Mouse (Mus musculus): Measurements from ENCODE around the gene Ccdc18. TPM values are rescaled to one million over a fixed set of nuclear protein-coding genes. Genes with fewer than 3 reads are reported as not detected.
A peak's percentile ranks its signal among the peaks of the same experiment; 100 is the strongest.
"Not testable (repeated sequence)": the region's sequence is repeated elsewhere in the genome, so short reads cannot be mapped to it uniquely, and the experiment has no call there.

Gene Ccdc18
- polyA plus RNA-seq, 1 experiment from 2014 or later, result 13.6 TPM

GRCm38 (mm10) chr5:108226159-108226558 lies 93.5 kb downstream of the Ccdc18 start:
- no peaks in the 10 kb centered on the region for H3K9me3 ChIP-seq (ENCODE audit: control insufficient read depth, low read length)
- no peak overlapping the region for H3K9ac ChIP-seq (ENCODE audit: low read length)
- H3K36me3 ChIP-seq (ENCODE audit: control insufficient read depth, insufficient read depth, low read length), result no peaks in the 10 kb centered on the region
- H3K4me3 ChIP-seq (ENCODE audit: low read length), result no peak overlapping the region
- no peaks in the 10 kb centered on the region for H3K4me1 ChIP-seq (replicated peaks; ENCODE audit: control insufficient read depth, insufficient read depth, low read length)
- H3K27me3 ChIP-seq (ENCODE audit: control insufficient read depth, insufficient read depth, low read depth, low read length), result no peaks in the 10 kb centered on the region
- no peak overlapping the region for H3K27ac ChIP-seq (ENCODE audit: low read length)
- ATAC-seq (ENCODE audit: low read depth), result no peak
- no peak overlapping the region for H3K4me2 ChIP-seq (ENCODE audit: low read depth, low read length)

DNA sequence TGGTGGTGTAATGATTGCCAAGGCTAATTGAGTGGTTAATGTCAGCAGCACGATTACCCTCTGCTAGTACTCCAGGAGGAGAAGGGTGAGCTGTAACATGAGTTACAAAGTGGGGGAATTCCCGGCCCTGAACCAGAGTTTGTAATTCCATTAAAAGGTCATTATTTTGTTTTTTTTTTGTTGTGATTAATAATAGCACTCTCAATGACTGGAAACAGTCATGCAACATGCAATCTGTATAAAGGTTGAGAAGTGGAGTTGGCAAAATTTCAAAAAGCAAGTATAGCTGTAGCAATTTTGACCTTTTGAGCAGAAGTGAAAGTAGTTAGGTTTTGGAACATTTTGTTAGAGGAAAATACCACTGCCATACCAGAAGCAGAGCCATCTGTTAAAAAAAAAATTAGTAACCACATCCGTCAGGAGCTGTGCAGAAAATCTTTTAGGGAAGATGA lies 113.7 kb downstream of the Ccdc18 start:
- Histone ChIP-seq H3K9ac (ENCODE audit: low read length) (no peak overlapping the region), H3K4me1 (replicated peaks; ENCODE audit: control insufficient read depth, insufficient read depth, low read length) (no peaks in the 10 kb centered on the region), H3K4me2 (ENCODE audit: low read depth, low read length) (no peak overlapping the region), H3K9me3 (ENCODE audit: control insufficient read depth, low read length) (no peaks in the 10 kb centered on the region), H3K36me3 (ENCODE audit: control insufficient read depth, insufficient read depth, low read length) (no peaks in the 10 kb centered on the region), H3K4me3 (ENCODE audit: low read length) (no peak overlapping the region), H3K27me3 (ENCODE audit: control insufficient read depth, insufficient read depth, low read depth, low read length) (no peaks in the 10 kb centered on the region), H3K27ac (ENCODE audit: low read length) (no peak overlapping the region)
- no peak for ATAC-seq (ENCODE audit: low read depth)
- WGBS, result 37% methylated on average over 3 of the region's 3 CpGs

DNA sequence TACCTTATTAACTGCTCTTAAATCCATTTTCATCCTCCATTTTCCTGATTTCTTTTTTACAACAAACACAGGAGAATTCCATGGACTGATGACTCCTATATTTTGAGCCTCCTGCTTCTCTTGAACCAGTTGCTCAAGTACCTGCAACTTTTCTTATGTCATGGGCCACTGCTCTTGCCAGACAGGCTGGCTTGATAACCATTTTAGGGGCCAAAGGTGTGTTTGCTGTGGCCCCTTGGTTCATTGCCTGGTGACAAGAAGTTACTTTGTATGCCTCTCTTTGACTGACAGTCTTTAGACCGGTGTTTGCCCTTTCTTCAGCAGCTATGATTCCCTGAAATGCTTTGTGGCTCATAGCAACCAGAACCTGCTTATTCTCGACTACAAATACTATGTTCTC lies 117.4 kb downstream of the Ccdc18 start:
- Histone ChIP-seq H3K4me3 (ENCODE audit: low read length) (no peak overlapping the region), H3K4me1 (replicated peaks; ENCODE audit: control insufficient read depth, insufficient read depth, low read length) (no peaks in the 10 kb centered on the region), H3K9ac (ENCODE audit: low read length) (no peak overlapping the region), H3K9me3 (ENCODE audit: control insufficient read depth, low read length) (no peaks in the 10 kb centered on the region), H3K4me2 (ENCODE audit: low read depth, low read length) (no peak overlapping the region), H3K36me3 (ENCODE audit: control insufficient read depth, insufficient read depth, low read length) (no peaks in the 10 kb centered on the region), H3K27ac (ENCODE audit: low read length) (no peak overlapping the region), H3K27me3 (ENCODE audit: control insufficient read depth, insufficient read depth, low read depth, low read length) (no peaks in the 10 kb centered on the region)
- no peak for ATAC-seq (ENCODE audit: low read depth)
- 50% methylated on average over 2 of the region's 2 CpGs for WGBS

GRCm38 (mm10) chr5:108255259-108255658 lies 122.6 kb downstream of the Ccdc18 start:
- Histone ChIP-seq H3K4me2 (ENCODE audit: low read depth, low read length) (no peak overlapping the region), H3K4me1 (replicated peaks; ENCODE audit: control insufficient read depth, insufficient read depth, low read length) (no peaks in the 10 kb centered on the region), H3K36me3 (ENCODE audit: control insufficient read depth, insufficient read depth, low read length) (no peaks in the 10 kb centered on the region), H3K9me3 (ENCODE audit: control insufficient read depth, low read length) (no peaks in the 10 kb centered on the region), H3K9ac (ENCODE audit: low read length) (no peak overlapping the region), H3K4me3 (ENCODE audit: low read length) (no peak overlapping the region), H3K27me3 (ENCODE audit: control insufficient read depth, insufficient read depth, low read depth, low read length) (no peaks in the 10 kb centered on the region), H3K27ac (ENCODE audit: low read length) (no peak overlapping the region)
- ATAC-seq (ENCODE audit: low read depth), result no peak
- WGBS, result 77% methylated on average over 5 of the region's 5 CpGs

- Histone ChIP-seq H3K4me2 (ENCODE audit: low read depth, low read length) (no peak overlapping the region), H3K9ac (ENCODE audit: low read length) (no peak overlapping the region; the same call in 1 of the 2 replicates), H3K27me3 (ENCODE audit: control insufficient read depth, insufficient read depth, low read depth, low read length) (no peaks in the 10 kb centered on the region), H3K4me1 (replicated peaks; ENCODE audit: control insufficient read depth, insufficient read depth, low read length) (peaks cover under 1% of the 10 kb centered on the region; the same call in 1 of the 2 replicates), H3K4me3 (ENCODE audit: low read length) (no peak overlapping the region), H3K9me3 (ENCODE audit: control insufficient read depth, low read length) (no peaks in the 10 kb centered on the region), H3K27ac (ENCODE audit: low read length) (no peak overlapping the region), H3K36me3 (ENCODE audit: control insufficient read depth, insufficient read depth, low read length) (no peaks in the 10 kb centered on the region)
- WGBS, result 32% methylated on average over 4 of the region's 4 CpGs
- no peak for ATAC-seq (ENCODE audit: low read depth)
Measured at GRCm38 (mm10) chr5:108262722-108263121, 130.0 kb downstream of the Ccdc18 start.

- H3K9ac ChIP-seq (ENCODE audit: low read length); H3K4me1 ChIP-seq (replicated peaks; ENCODE audit: control insufficient read depth, insufficient read depth, low read length); ATAC-seq (ENCODE audit: low read depth); H3K27ac ChIP-seq (ENCODE audit: low read length); H3K4me3 ChIP-seq (ENCODE audit: low read length); H3K36me3 ChIP-seq (ENCODE audit: control insufficient read depth, insufficient read depth, low read length); H3K27me3 ChIP-seq (ENCODE audit: control insufficient read depth, insufficient read depth, low read depth, low read length); H3K4me2 ChIP-seq (ENCODE audit: low read depth, low read length); H3K9me3 ChIP-seq (ENCODE audit: control insufficient read depth, low read length): not testable (repeated sequence)
- 66% methylated on average over 1 of the region's 1 CpGs for WGBS
Measured at GRCm38 (mm10) chr5:108263785-108264184, 131.1 kb downstream of the Ccdc18 start.

DNA sequence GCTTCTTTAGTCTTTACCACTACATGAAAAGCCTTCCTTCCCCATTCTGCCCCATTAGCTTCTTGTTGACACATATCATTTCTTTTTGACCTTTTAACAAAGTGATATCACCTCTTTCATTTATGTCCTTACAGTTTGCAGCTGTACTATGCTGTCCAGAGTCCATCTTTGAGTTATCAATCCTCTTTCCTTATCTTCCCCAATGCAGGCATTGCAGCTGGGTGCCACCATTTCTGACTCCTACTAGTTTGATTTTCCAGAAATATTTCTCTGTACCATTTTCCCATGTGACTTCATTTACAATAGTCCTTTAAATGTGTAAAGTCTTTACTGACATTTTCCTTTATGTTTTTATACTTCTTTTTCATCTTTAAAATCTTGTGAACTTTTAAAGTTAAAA lies 134.3 kb downstream of the Ccdc18 start:
- H3K4me2 ChIP-seq (ENCODE audit: low read depth, low read length), result no peak overlapping the region
- no peak overlapping the region for H3K9ac ChIP-seq (ENCODE audit: low read length)
- H3K4me1 ChIP-seq (replicated peaks; ENCODE audit: control insufficient read depth, insufficient read depth, low read length), result peaks cover 16% of the 10 kb centered on the region
- no peaks in the 10 kb centered on the region for H3K27me3 ChIP-seq (ENCODE audit: control insufficient read depth, insufficient read depth, low read depth, low read length)
- H3K4me3 ChIP-seq (ENCODE audit: low read length), result no peak overlapping the region
- H3K27ac ChIP-seq (ENCODE audit: low read length), result no peak overlapping the region
- no peaks in the 10 kb centered on the region for H3K36me3 ChIP-seq (ENCODE audit: control insufficient read depth, insufficient read depth, low read length)
- H3K9me3 ChIP-seq (ENCODE audit: control insufficient read depth, low read length), result no peaks in the 10 kb centered on the region
- ATAC-seq (ENCODE audit: low read depth), result no peak

- no peaks in the 10 kb centered on the region for H3K27me3 ChIP-seq (ENCODE audit: control insufficient read depth, insufficient read depth, low read depth, low read length)
- H3K4me2 ChIP-seq (ENCODE audit: low read depth, low read length), result peak within 1 kb of the TSS; percentile 88
- H3K27ac ChIP-seq (ENCODE audit: low read length), result peak within 1 kb of the TSS; percentile 98
- peak within 1 kb of the TSS; percentile 100 for H3K4me3 ChIP-seq (ENCODE audit: low read length)
- no peaks in the 10 kb centered on the region for H3K36me3 ChIP-seq (ENCODE audit: control insufficient read depth, insufficient read depth, low read length)
- peak within 1 kb of the TSS; percentile 99 for H3K9ac ChIP-seq (ENCODE audit: low read length)
- peaks cover 16% of the 10 kb centered on the region for H3K4me1 ChIP-seq (replicated peaks; ENCODE audit: control insufficient read depth, insufficient read depth, low read length)
- 2% methylated on average over 44 of the region's 55 CpGs for WGBS
- H3K9me3 ChIP-seq (ENCODE audit: control insufficient read depth, low read length), result no peaks in the 10 kb centered on the region
- peak; percentile 99 for ATAC-seq (ENCODE audit: low read depth)
Measured at GRCm38 (mm10) chr5:108268127-108269062, 135.7 kb downstream of the Ccdc18 start, which contains the start of gene Dr1. Gene Dr1, plus strand, starts transcription at chr5:108268897.

GRCm38 (mm10) chr5:108269063-108269810 lies 136.6 kb downstream of the Ccdc18 start:
- Histone ChIP-seq H3K27ac (ENCODE audit: low read length) (peak overlapping the region; percentile 98), H3K27me3 (ENCODE audit: control insufficient read depth, insufficient read depth, low read depth, low read length) (no peaks in the 10 kb centered on the region), H3K36me3 (ENCODE audit: control insufficient read depth, insufficient read depth, low read length) (no peaks in the 10 kb centered on the region), H3K4me2 (ENCODE audit: low read depth, low read length) (peak overlapping the region; percentile 88), H3K9me3 (ENCODE audit: control insufficient read depth, low read length) (no peaks in the 10 kb centered on the region), H3K4me3 (ENCODE audit: low read length) (peak overlapping the region; percentile 100), H3K4me1 (replicated peaks; ENCODE audit: control insufficient read depth, insufficient read depth, low read length) (peaks cover 16% of the 10 kb centered on the region), H3K9ac (ENCODE audit: low read length) (peak overlapping the region; percentile 99)
- ATAC-seq (ENCODE audit: low read depth), result peak; percentile 63
- WGBS, result 0% methylated on average over 44 of the region's 44 CpGs

Measured in lung, embryonic 16.5 days (tissue).